Mouse (Mus musculus) myocyte (in vitro differentiated cells): ENCODE measurements around the gene Limch1.

ENCODE experiments used
- E2F4 ChIP-seq: IDR thresholded peaks from one replicate; pipeline ENCODE4 v1.6.1; 2011; ENCODE audit warnings: mild to moderate bottlenecking, control low read depth, moderate library complexity; ENCODE audit not compliant: insufficient read depth
- MYOD1 ChIP-seq, 3 experiments: IDR thresholded peaks; one replicate each; pipeline ENCODE4 v1.6.1; 2011; ENCODE audit warnings: control low read depth in 2 of 3, low read depth in 2 of 3, mild to moderate bottlenecking in 2 of 3, moderate library complexity in 1 of 3; ENCODE audit not compliant: insufficient read length in 2 of 3, control insufficient read depth in 1 of 3
- POLR2A ChIP-seq: IDR thresholded peaks from one replicate; pipeline ENCODE4 v1.6.1; 2011; ENCODE audit warnings: low read depth, mild to moderate bottlenecking, control low read depth, moderate library complexity; ENCODE audit not compliant: insufficient read length

- TF ChIP-seq E2F4 (no peak), POLR2A (no peak), MYOD1 (IDR thresholded peaks at IDR 0.05; ENCODE audit: control insufficient read depth in 1 of 3, insufficient read length in 2 of 3, low read depth in 2 of 3) (no peak)
These were observed 202.3 kb downstream of the Limch1 start for GRCm38 (mm10) chr5:66947958-66948357.
